8 mouse cellular contexts compared by ENCODE assay signal in genomic region chrX:140956959-140957358, GRCm38 (mm10). TPM values are rescaled to one million over a fixed set of nuclear protein-coding genes. Genes with fewer than 3 reads are reported as not detected.
DNase-seq lines count a peak whose midpoint lies in the region; ATAC-seq and TF ChIP-seq lines count a peak whose summit lies in the region.

No protein-coding gene starts in this region.

- 0 out of 2 replicates have a peak overlapping the region, but pooled peaks have one; percentile 2 for H3K27ac ChIP-seq in kidney, adult 2 months (ENCODE audit: insufficient read depth, low read depth, low read length)
- no peak overlapping the region for H3K27ac ChIP-seq in bone marrow macrophage, adult 2 months (ENCODE audit: insufficient read depth, low read depth, low read length)
- no peak overlapping the region for H3K27ac ChIP-seq in hindbrain, embryonic 15.5 days (replicated peaks)
- H3K27ac ChIP-seq in midbrain, embryonic 14.5 days (replicated peaks; ENCODE audit: low read depth, low read length) = no peak overlapping the region

- TF ChIP-seq POLR2A in kidney, adult 2 months (IDR thresholded peaks at IDR 0.05; ENCODE audit: low read depth, low read length) = no peak
- TF ChIP-seq POLR2A in bone marrow macrophage, adult 2 months (IDR thresholded peaks at IDR 0.05; ENCODE audit: borderline replicate concordance, low read depth, low read length) = no peak

- H3K4me3 ChIP-seq in kidney, adult 2 months (ENCODE audit: insufficient read depth, low read depth, low read length) = peak overlapping the region; percentile 84
- peak overlapping the region; percentile 85 for H3K4me3 ChIP-seq in bone marrow macrophage, adult 2 months (ENCODE audit: insufficient read depth, low read length)
- peak overlapping the region; percentile 52 for H3K4me3 ChIP-seq in hindbrain, embryonic 15.5 days
- peak overlapping the region; percentile 48 for H3K4me3 ChIP-seq in midbrain, embryonic 14.5 days (replicated peaks; ENCODE audit: low read depth, low read length)

- H3K27me3 ChIP-seq in kidney, adult 2 months (replicated peaks; ENCODE audit: control insufficient read depth, insufficient read depth, low read length) = no peaks in the 10 kb centered on the region
- H3K27me3 ChIP-seq in hindbrain, embryonic 15.5 days = no peaks in the 10 kb centered on the region
- H3K27me3 ChIP-seq in midbrain, embryonic 14.5 days (ENCODE audit: control insufficient read depth, insufficient read depth, low read length) = no peaks in the 10 kb centered on the region

- no peaks in the 10 kb centered on the region for H3K36me3 ChIP-seq in kidney, adult 2 months (ENCODE audit: control insufficient read depth, insufficient read depth, low read length)
- H3K36me3 ChIP-seq in hindbrain, embryonic 15.5 days = no peaks in the 10 kb centered on the region
- no peaks in the 10 kb centered on the region for H3K36me3 ChIP-seq in midbrain, embryonic 14.5 days (ENCODE audit: control insufficient read depth, insufficient read depth, low read length)

- 0% methylated on average over 5 of the region's 5 CpGs for WGBS in kidney, adult 2 months
- WGBS in hindbrain, embryonic 15.5 days = 21% methylated on average over 5 of the region's 5 CpGs
- WGBS in midbrain, embryonic 14.5 days = 19% methylated on average over 5 of the region's 5 CpGs

- H3K9ac ChIP-seq in hindbrain, embryonic 15.5 days = peak overlapping the region; percentile 47
- H3K9ac ChIP-seq in midbrain, embryonic 14.5 days (replicated peaks; ENCODE audit: low read length) = no peak overlapping the region; the same call in 1 of the 2 replicates

- ATAC-seq in hindbrain, embryonic 15.5 days (ENCODE audit: low FRiP score, low read depth) = peak; percentile 86
- ATAC-seq in midbrain, embryonic 14.5 days (ENCODE audit: low FRiP score, low TSS enrichment) = no peak; the same call in 1 of the 2 replicates

- no peaks in the 10 kb centered on the region for H3K4me1 ChIP-seq in kidney, adult 2 months (ENCODE audit: control insufficient read depth, insufficient read depth, low read length)
- H3K4me1 ChIP-seq in bone marrow macrophage, adult 2 months (ENCODE audit: control insufficient read depth, insufficient read depth, low read length) = peaks cover 5% of the 10 kb centered on the region; the same call in 1 of the 2 replicates
- H3K4me1 ChIP-seq in hindbrain, embryonic 15.5 days (replicated peaks) = no peaks in the 10 kb centered on the region
- H3K4me1 ChIP-seq in midbrain, embryonic 14.5 days (ENCODE audit: control insufficient read depth, insufficient read depth, low read length) = no peaks in the 10 kb centered on the region

- DNase-seq in kidney, adult 2 months = no peak
- DNase-seq in kidney, adult 18-20 months = no peak
- no peak for DNase-seq in midbrain, embryonic 14.5 days
- DNase-seq in right cerebral cortex, adult 2 months (ENCODE audit: low spot score in 2 of 2) = no peak
- no peak for DNase-seq in adrenal gland, postnatal 10 days
- no peak for DNase-seq in kidney, postnatal 4 days

- TF ChIP-seq CTCF in kidney, adult 2 months (conservative IDR thresholded peaks at IDR 0.05; ENCODE audit: insufficient read depth, insufficient read length, low read depth, low read length) = no peak
- no peak for TF ChIP-seq CTCF in bone marrow macrophage, adult 2 months (IDR thresholded peaks at IDR 0.05; ENCODE audit: low read depth, low read length)

- H3K4me2 ChIP-seq in hindbrain, embryonic 15.5 days = peak overlapping the region; percentile 57
- H3K4me2 ChIP-seq in midbrain, embryonic 14.5 days (ENCODE audit: low read length) = peak overlapping the region; percentile 56

- H3K9me3 ChIP-seq in hindbrain, embryonic 15.5 days = no peaks in the 10 kb centered on the region
- H3K9me3 ChIP-seq in midbrain, embryonic 14.5 days (ENCODE audit: control insufficient read depth, low read length) = no peaks in the 10 kb centered on the region

RNA-seq across cellular contexts. Expression of gene Atg4a, which starts 0.3 kb away (rescaled TPM):
- 4.5 and 6.0 TPM in 2 replicates for polyA plus RNA-seq in kidney, adult 2 months (2012; rRNA removed)
- polyA plus RNA-seq in bone marrow macrophage, adult 2 months (2012; ENCODE audit: insufficient read depth, insufficient read length, missing spikeins) = 19.3 and 19.5 TPM in 2 replicates
- polyA plus RNA-seq in hindbrain, embryonic 15.5 days (2015; fragmentation: Nextera tagmentation; extraction: Ambion mirVana) = 8.9 and 12.0 TPM in 2 replicates
- polyA plus RNA-seq in midbrain, embryonic 14.5 days (2014; fragmentation: Nextera tagmentation; extraction: Ambion mirVana) = 9.3 and 11.1 TPM in 2 replicates
- 10 to 100 TPM; 10.6 to 14.5 TPM for total RNA-seq in adrenal gland, postnatal 10 days (2021)

RNA-seq across cellular contexts. Expression of gene Psmd10, which starts 0.4 kb away (rescaled TPM):
- polyA plus RNA-seq in kidney, adult 2 months (2012; rRNA removed) = 7.9 and 11.0 TPM in 2 replicates
- 35.3 and 35.7 TPM in 2 replicates for polyA plus RNA-seq in bone marrow macrophage, adult 2 months (2012; ENCODE audit: insufficient read depth, insufficient read length, missing spikeins)
- 41.0 and 42.8 TPM in 2 replicates for polyA plus RNA-seq in hindbrain, embryonic 15.5 days (2015; fragmentation: Nextera tagmentation; extraction: Ambion mirVana)
- 42.5 and 47.0 TPM in 2 replicates for polyA plus RNA-seq in midbrain, embryonic 14.5 days (2014; fragmentation: Nextera tagmentation; extraction: Ambion mirVana)
- 10 to 100 TPM; 23.0 to 24.3 TPM for total RNA-seq in adrenal gland, postnatal 10 days (2021)

RNA-seq across cellular contexts. Expression of gene Vsig1, which starts 49.6 kb away (rescaled TPM):
- 0.06 and 0.11 TPM in 2 replicates for polyA plus RNA-seq in kidney, adult 2 months (2012; rRNA removed)
- polyA plus RNA-seq in bone marrow macrophage, adult 2 months (2012; ENCODE audit: insufficient read depth, insufficient read length, missing spikeins) = not detected in 2 replicates
- not detected in 2 replicates for polyA plus RNA-seq in hindbrain, embryonic 15.5 days (2015; fragmentation: Nextera tagmentation; extraction: Ambion mirVana)
- polyA plus RNA-seq in midbrain, embryonic 14.5 days (2014; fragmentation: Nextera tagmentation; extraction: Ambion mirVana) = 0.11 TPM in 1 of 2 replicates, not detected in the other
- not detected for total RNA-seq in adrenal gland, postnatal 10 days (2021)
